In the genomic region with DNA sequence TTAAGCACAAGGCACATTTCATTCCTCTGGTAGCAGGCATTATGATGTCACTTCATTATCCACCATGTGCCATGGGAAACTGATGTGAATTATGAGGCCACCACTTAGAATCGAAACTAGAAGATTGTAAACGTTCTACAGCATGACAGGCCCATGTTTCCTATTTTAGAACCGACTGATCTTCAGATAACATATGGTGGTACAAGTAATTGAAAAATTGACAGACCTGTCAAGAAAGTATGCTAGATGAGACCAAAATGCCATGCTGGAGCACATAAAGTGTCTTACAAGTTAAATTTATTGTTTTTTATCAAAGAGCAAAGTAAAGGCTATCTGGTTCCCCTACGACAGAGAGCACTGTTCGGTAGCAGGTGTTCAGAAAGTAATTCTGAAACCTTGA, we compare ENCODE assay signal across 17 mouse cellular contexts.
DNase-seq lines count a peak whose midpoint lies in the region; ATAC-seq and TF ChIP-seq lines count a peak whose summit lies in the region.
"Had no signal": no experiment of that assay in that cellular context is flagged by ENCODE, and none has a peak within 500 bp of the region (broad histone marks: within the 10 kb centered on the region; RNA-seq: fewer than 3 reads in every experiment).

No protein-coding gene starts in this region.

- peak overlapping the region; percentile 67; the same call in 1 of the 2 replicates for H3K4me2 ChIP-seq in CH12.LX (ENCODE audit: insufficient read depth, low read depth, poor library complexity, severe bottlenecking)
- H3K4me2 ChIP-seq in forebrain, postnatal 0 days (ENCODE audit: low read depth): no peak overlapping the region
- H3K4me2 ChIP-seq: embryonic facial prominence, embryonic 13.5 days; forebrain, embryonic 12.5 days; heart, embryonic 12.5 days; hindbrain, embryonic 14.5 days had no signal

- no peak for TF ChIP-seq RAD21 in CH12.LX (IDR thresholded peaks at IDR 0.05; ENCODE audit: low read depth, low read length)

- DNase-seq in CD4-positive helper T cell, adult 2 months (ENCODE audit: low read depth, low spot score): peak; percentile 41
- peak; percentile 50 for DNase-seq in CH12.LX (ENCODE audit: extremely low read depth)
- DNase-seq in layer of hippocampus, postnatal 14 days (ENCODE audit: low spot score in 2 of 2): no peak
- DNase-seq in forebrain, postnatal 0 days: no peak
- no peak for DNase-seq in midbrain, embryonic 10.5 days (ENCODE audit: low spot score)
- DNase-seq: adrenal gland, postnatal 10 days; cerebellum, adult 11-12 months; cerebellum, adult 9-10 months; cerebellum, postnatal 25 days; gastrocnemius, adult 2 months; gastrocnemius, postnatal 25 days had no signal

- H3K9ac ChIP-seq in CH12.LX (ENCODE audit: insufficient read depth, low read depth): no peak overlapping the region
- no peak overlapping the region for H3K9ac ChIP-seq in forebrain, postnatal 0 days
- H3K9ac ChIP-seq: embryonic facial prominence, embryonic 13.5 days; forebrain, embryonic 12.5 days; heart, embryonic 12.5 days; hindbrain, embryonic 14.5 days had no signal

- H3K27ac ChIP-seq in CH12.LX (ENCODE audit: insufficient read depth, low read depth): no peak overlapping the region
- no peak overlapping the region for H3K27ac ChIP-seq in forebrain, postnatal 0 days (ENCODE audit: low read depth, low read length)
- no peak overlapping the region for H3K27ac ChIP-seq in midbrain, embryonic 10.5 days (replicated peaks)
- H3K27ac ChIP-seq: embryonic facial prominence, embryonic 13.5 days; forebrain, embryonic 12.5 days; gastrocnemius, adult 2 months; hindbrain, embryonic 10.5 days; hindbrain, embryonic 14.5 days had no signal

- no peaks in the 10 kb centered on the region for H3K9me3 ChIP-seq in CH12.LX (replicated peaks; ENCODE audit: low read length)
- H3K9me3 ChIP-seq in forebrain, postnatal 0 days (ENCODE audit: low read length): no peaks in the 10 kb centered on the region
- no peaks in the 10 kb centered on the region for H3K9me3 ChIP-seq in midbrain, embryonic 10.5 days (replicated peaks)
- H3K9me3 ChIP-seq: embryonic facial prominence, embryonic 13.5 days; forebrain, embryonic 12.5 days; heart, embryonic 12.5 days; hindbrain, embryonic 10.5 days had no signal

- no peak for TF ChIP-seq CTCF in CH12.LX (conservative IDR thresholded peaks at IDR 0.05 in 1 of 2, IDR thresholded peaks at IDR 0.05 in 1 of 2; ENCODE audit: low read depth in 2 of 2, low read length in 2 of 2)
- TF ChIP-seq CTCF in forebrain, postnatal 0 days (IDR thresholded peaks at IDR 0.05; ENCODE audit: low read depth): no peak

- no peaks in the 10 kb centered on the region for H3K27me3 ChIP-seq in CH12.LX (replicated peaks)
- no peaks in the 10 kb centered on the region for H3K27me3 ChIP-seq in forebrain, postnatal 0 days (ENCODE audit: insufficient read depth, low read length)
- no peaks in the 10 kb centered on the region for H3K27me3 ChIP-seq in midbrain, embryonic 10.5 days (ENCODE audit: low read depth, poor library complexity, severe bottlenecking)
- H3K27me3 ChIP-seq: embryonic facial prominence, embryonic 13.5 days; forebrain, embryonic 12.5 days; heart, embryonic 12.5 days had no signal

- dilution Hi-C loops in CH12.LX (cut with MboI; ENCODE audit: extremely low pct_ligation_motif_present, extremely low pct_unique_long_range_greater_than_20kb, low sequenced_read_pairs): no loop called here

- H3K36me3 ChIP-seq in CH12.LX (replicated peaks in 1 of 2; ENCODE audit: control insufficient read depth in 1 of 2, insufficient read depth in 1 of 2, low read length in 1 of 2): peaks cover 4 to 8% of the 10 kb centered on the region in 2 experiments
- peaks cover 14% of the 10 kb centered on the region for H3K36me3 ChIP-seq in forebrain, postnatal 0 days (ENCODE audit: insufficient read depth)
- H3K36me3 ChIP-seq in midbrain, embryonic 10.5 days: peaks cover 18% of the 10 kb centered on the region

- WGBS in forebrain, postnatal 0 days: 80% methylated on average over 5 of the region's 5 CpGs
- WGBS in midbrain, embryonic 10.5 days: 93% methylated on average over 5 of the region's 5 CpGs

- H3K4me3 ChIP-seq in CH12.LX (replicated peaks in 1 of 3; ENCODE audit: low read depth in 2 of 3, low read length in 2 of 3, poor library complexity in 1 of 3): no peak overlapping the region
- H3K4me3 ChIP-seq in forebrain, postnatal 0 days (ENCODE audit: low read depth, low read length): no peak overlapping the region
- H3K4me3 ChIP-seq in midbrain, embryonic 10.5 days: no peak overlapping the region
- H3K4me3 ChIP-seq: embryonic facial prominence, embryonic 13.5 days; forebrain, embryonic 12.5 days; gastrocnemius, adult 2 months; heart, embryonic 12.5 days; hindbrain, embryonic 10.5 days had no signal

- no peak for TF ChIP-seq POLR2A in CH12.LX (IDR thresholded peaks at IDR 0.05; ENCODE audit: low read depth, low read length)

- 0 out of 2 replicates have a peak, but pooled peaks have one; percentile 12 for ATAC-seq in megakaryocyte progenitor cell, adult 5-6 weeks (replicated peaks; ENCODE audit: poor library complexity)
- no peak for ATAC-seq in forebrain, postnatal 0 days

- peak; percentile 59; the same call in 1 of the 2 replicates for TF ChIP-seq EP300 in CH12.LX (IDR thresholded peaks at IDR 0.05; ENCODE audit: low read length)

- H3K79me2 ChIP-seq in CH12.LX (replicated peaks; ENCODE audit: control insufficient read depth, extremely low read depth, insufficient read depth, poor library complexity, severe bottlenecking): no peaks in the 10 kb centered on the region

- in situ Hi-C loops in CH12.LX (cut with MboI; ENCODE audit: low pct_ligation_motif_present, low pct_unique_long_range_greater_than_20kb, low sequenced_read_pairs): loop anchor here (5.0 kb wide), 1 partner anchor 33 kb away; no protein-coding TSS in a partner anchor

- peaks cover 7 to 43% of the 10 kb centered on the region in 2 experiments for H3K4me1 ChIP-seq in CH12.LX (ENCODE audit: control insufficient read depth in 1 of 2, insufficient read depth in 2 of 2)
- no peaks in the 10 kb centered on the region for H3K4me1 ChIP-seq in forebrain, postnatal 0 days (ENCODE audit: insufficient read depth)
- H3K4me1 ChIP-seq in midbrain, embryonic 10.5 days: no peaks in the 10 kb centered on the region
- H3K4me1 ChIP-seq: embryonic facial prominence, embryonic 13.5 days; forebrain, embryonic 12.5 days; heart, embryonic 12.5 days; hindbrain, embryonic 10.5 days had no signal

TF ChIP-seq in CH12.LX, 34 proteins besides CTCF, POLR2A, EP300 and RAD21:
- TF ChIP-seq TCF12 (IDR thresholded peaks at IDR 0.05; ENCODE audit: low read depth, low read length) (peak; percentile 20; the same call in 1 of the 2 replicates), JUN (IDR thresholded peaks at IDR 0.05; ENCODE audit: insufficient read depth, low read depth, low read length) (peak; percentile 17; the same call in 1 of the 2 replicates), NELFE (IDR thresholded peaks at IDR 0.05; ENCODE audit: low read depth, low read length) (no peak), MEF2A (IDR thresholded peaks at IDR 0.05; ENCODE audit: borderline replicate concordance, low read depth, low read length) (peak; percentile 81), MAFK (IDR thresholded peaks at IDR 0.05; ENCODE audit: insufficient replicate concordance, low read length) (peak; percentile 10; the same call in 1 of the 2 replicates), MXI1 (IDR thresholded peaks at IDR 0.05; ENCODE audit: low read depth, low read length) (0 out of 2 replicates have a peak, but pooled peaks have one; percentile 31), TBP (conservative IDR thresholded peaks at IDR 0.05; ENCODE audit: low read depth, low read length) (0 out of 2 replicates have a peak, but pooled peaks have one; percentile 19), GABPA (IDR thresholded peaks at IDR 0.05; ENCODE audit: insufficient replicate concordance, low read depth, low read length) (no peak), POLR2AphosphoS2 (IDR thresholded peaks at IDR 0.05; ENCODE audit: low read depth, low read length) (no peak), E2F4 (IDR thresholded peaks at IDR 0.05; ENCODE audit: insufficient replicate concordance, low read depth, low read length) (no peak), ETS1 (conservative IDR thresholded peaks at IDR 0.05; ENCODE audit: low read depth, low read length) (peak; percentile 25; the same call in 1 of the 2 replicates), ELF1 (IDR thresholded peaks at IDR 0.05; ENCODE audit: low read depth, low read length) (no peak), IRF4 (IDR thresholded peaks at IDR 0.05; ENCODE audit: low read depth, low read length) (peak; percentile 66), JUND (conservative IDR thresholded peaks at IDR 0.05; ENCODE audit: low read depth, low read length) (peak; percentile 32), SIN3A (IDR thresholded peaks at IDR 0.05; ENCODE audit: low read length) (no peak), MAX (IDR thresholded peaks at IDR 0.05; ENCODE audit: low read length) (peak; percentile 42; the same call in 1 of the 2 replicates), MYC (IDR thresholded peaks at IDR 0.05; ENCODE audit: low read depth, low read length) (peak; percentile 63; the same call in 1 of the 2 replicates), BHLHE40 (IDR thresholded peaks at IDR 0.05; ENCODE audit: low read depth, low read length) (0 out of 2 replicates have a peak, but pooled peaks have one; percentile 23), SMC3 (IDR thresholded peaks at IDR 0.05; ENCODE audit: low read depth, low read length) (no peak)

Comparison
In these comparisons a context has a peak if more than half of its experiments do, and no peak if none do; other contexts are left out.
1. DNase-seq: peak in CD4-positive helper T cell, adult 2 months (single experiment) and CH12.LX (single experiment); none in layer of hippocampus, postnatal 14 days (0 of 2), forebrain, postnatal 0 days (single experiment) and midbrain, embryonic 10.5 days (single experiment).